In the genomic region with DNA sequence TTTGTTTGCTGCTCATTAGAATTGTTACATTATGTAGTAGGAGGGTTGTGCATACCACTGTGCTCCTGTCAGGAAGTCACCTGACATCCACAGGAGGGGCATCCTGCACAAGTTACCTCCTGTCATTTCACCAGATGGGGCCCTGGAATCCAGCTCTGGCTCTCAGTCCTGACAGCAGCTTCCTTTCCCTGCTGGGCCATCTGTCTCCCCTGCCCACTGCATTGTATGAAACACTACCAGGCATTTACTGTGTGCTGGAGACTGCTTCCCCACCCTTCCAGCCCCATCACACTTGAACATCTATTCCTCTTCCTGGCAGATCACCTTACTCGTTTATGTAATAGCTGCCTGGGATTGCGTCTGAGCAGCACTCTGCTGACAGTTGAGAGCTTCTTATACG, we compare ENCODE assay signal across 15 mouse cellular contexts. TPM values are rescaled to one million over a fixed set of nuclear protein-coding genes. Genes with fewer than 3 reads are reported as not detected.
DNase-seq lines count a peak whose midpoint lies in the region; ATAC-seq lines count a peak whose summit lies in the region.
"Had no signal": no experiment of that assay in that cellular context is flagged by ENCODE, and none has a peak within 500 bp of the region (broad histone marks: within the 10 kb centered on the region; RNA-seq: fewer than 3 reads in every experiment).

No protein-coding gene starts in this region.

- peak overlapping the region; percentile 28; the same call in 1 of the 2 replicates for H3K27ac ChIP-seq in forebrain, embryonic 15.5 days (replicated peaks)
- no peak overlapping the region for H3K27ac ChIP-seq in forebrain, embryonic 12.5 days
- H3K27ac ChIP-seq in liver, embryonic 12.5 days = no peak overlapping the region
- H3K27ac ChIP-seq: limb, embryonic 13.5 days; neural tube, embryonic 13.5 days had no signal

- no peak for ATAC-seq in forebrain, embryonic 15.5 days (replicated peaks)
- ATAC-seq in forebrain, embryonic 12.5 days (ENCODE audit: low FRiP score) = no peak
- ATAC-seq in liver, embryonic 12.5 days = no peak
- ATAC-seq: Patski had no signal

- peak; percentile 52 to 59 for DNase-seq in right cerebral cortex, adult 2 months (ENCODE audit: low spot score in 2 of 2)
- DNase-seq in right cerebral cortex, postnatal 10 days (ENCODE audit: low spot score in 2 of 2) = no peak
- peak; percentile 31 for DNase-seq in layer of hippocampus, adult 9-10 months (ENCODE audit: low spot score)
- DNase-seq in thymus, postnatal 10 days (ENCODE audit: low spot score in 2 of 2) = peak; percentile 37 to 41
- DNase-seq in heart, adult 18-20 months = no peak
- DNase-seq: adrenal gland, postnatal 36 days; B cell, adult 2 months; heart, postnatal 4 days; kidney, adult 8-10 months had no signal

- no peak overlapping the region for H3K4me3 ChIP-seq in forebrain, embryonic 15.5 days
- H3K4me3 ChIP-seq in forebrain, embryonic 12.5 days (replicated peaks) = no peak overlapping the region
- no peak overlapping the region for H3K4me3 ChIP-seq in liver, embryonic 12.5 days
- H3K4me3 ChIP-seq: limb, embryonic 13.5 days; neural tube, embryonic 13.5 days had no signal

- no peak overlapping the region for H3K4me2 ChIP-seq in forebrain, embryonic 15.5 days (replicated peaks)
- H3K4me2 ChIP-seq in forebrain, embryonic 12.5 days = no peak overlapping the region
- H3K4me2 ChIP-seq in liver, embryonic 12.5 days = no peak overlapping the region
- H3K4me2 ChIP-seq: limb, embryonic 13.5 days; neural tube, embryonic 13.5 days had no signal

- H3K27me3 ChIP-seq in forebrain, embryonic 15.5 days = no peaks in the 10 kb centered on the region
- H3K27me3 ChIP-seq in forebrain, embryonic 12.5 days = no peaks in the 10 kb centered on the region
- H3K27me3 ChIP-seq in liver, embryonic 12.5 days (replicated peaks) = no peaks in the 10 kb centered on the region
- H3K27me3 ChIP-seq: limb, embryonic 13.5 days; neural tube, embryonic 13.5 days; Patski had no signal

- WGBS in forebrain, embryonic 15.5 days = 73% methylated on average over 3 of the region's 3 CpGs
- WGBS in forebrain, embryonic 12.5 days = 92% methylated on average over 3 of the region's 3 CpGs
- 76% methylated on average over 3 of the region's 3 CpGs for WGBS in liver, embryonic 12.5 days (ENCODE audit: insufficient replicate concordance)

- no peak overlapping the region for H3K9ac ChIP-seq in forebrain, embryonic 15.5 days (replicated peaks)
- H3K9ac ChIP-seq in forebrain, embryonic 12.5 days = no peak overlapping the region
- H3K9ac ChIP-seq in liver, embryonic 12.5 days = no peak overlapping the region
- H3K9ac ChIP-seq: limb, embryonic 13.5 days; neural tube, embryonic 13.5 days had no signal

- peaks cover 73% of the 10 kb centered on the region for H3K36me3 ChIP-seq in forebrain, embryonic 15.5 days
- H3K36me3 ChIP-seq in forebrain, embryonic 12.5 days (replicated peaks) = peaks cover 86% of the 10 kb centered on the region
- peaks cover 95% of the 10 kb centered on the region for H3K36me3 ChIP-seq in liver, embryonic 12.5 days

- no peaks in the 10 kb centered on the region for H3K4me1 ChIP-seq in forebrain, embryonic 15.5 days
- no peaks in the 10 kb centered on the region for H3K4me1 ChIP-seq in forebrain, embryonic 12.5 days
- H3K4me1 ChIP-seq in liver, embryonic 12.5 days = no peaks in the 10 kb centered on the region
- H3K4me1 ChIP-seq: limb, embryonic 13.5 days; neural tube, embryonic 13.5 days had no signal

- H3K9me3 ChIP-seq in forebrain, embryonic 15.5 days = no peaks in the 10 kb centered on the region
- no peaks in the 10 kb centered on the region for H3K9me3 ChIP-seq in forebrain, embryonic 12.5 days
- no peaks in the 10 kb centered on the region for H3K9me3 ChIP-seq in liver, embryonic 12.5 days (replicated peaks)
- H3K9me3 ChIP-seq: limb, embryonic 13.5 days; neural tube, embryonic 13.5 days had no signal

RNA-seq across cellular contexts. Expression of gene Fam78a, which starts 55.0 kb away (rescaled TPM):
- polyA plus RNA-seq in forebrain, embryonic 15.5 days (2015; fragmentation: Nextera tagmentation; extraction: Ambion mirVana) = 0.46 and 0.54 TPM in 2 replicates
- polyA plus RNA-seq in forebrain, embryonic 12.5 days (2016; fragmentation: Nextera tagmentation; extraction: Ambion mirVana) = 0.67 and 0.88 TPM in 2 replicates
- polyA plus RNA-seq in liver, embryonic 12.5 days (2016; fragmentation: Nextera tagmentation; extraction: Ambion mirVana) = 22.4 and 22.6 TPM in 2 replicates
- 10 to 100 TPM; 15.0 to 23.0 TPM for total RNA-seq in heart, adult 18-20 months (2021)

RNA-seq across cellular contexts. Expression of gene Nup214, which starts 55.4 kb away (rescaled TPM):
- polyA plus RNA-seq in forebrain, embryonic 15.5 days (2015; fragmentation: Nextera tagmentation; extraction: Ambion mirVana) = 72.9 and 77.6 TPM in 2 replicates
- 87.4 and 90.3 TPM in 2 replicates for polyA plus RNA-seq in forebrain, embryonic 12.5 days (2016; fragmentation: Nextera tagmentation; extraction: Ambion mirVana)
- 67.8 and 70.7 TPM in 2 replicates for polyA plus RNA-seq in liver, embryonic 12.5 days (2016; fragmentation: Nextera tagmentation; extraction: Ambion mirVana)
- total RNA-seq in heart, adult 18-20 months (2021) = 10 to 100 TPM; 27.7 to 36.7 TPM

Comparison
In these comparisons a context has a peak if more than half of its experiments do, and no peak if none do; other contexts are left out.
1. DNase-seq: peak in right cerebral cortex, adult 2 months (2 of 2), layer of hippocampus, adult 9-10 months (single experiment) and thymus, postnatal 10 days (2 of 2); none in right cerebral cortex, postnatal 10 days (0 of 2) and heart, adult 18-20 months (0 of 2).
2. RNA of gene Fam78a, which starts 55.0 kb away (polyA plus RNA-seq): 22.4 to 22.6 TPM in liver, embryonic 12.5 days; 0.67 to 0.88 TPM in forebrain, embryonic 12.5 days and 0.46 to 0.54 TPM in forebrain, embryonic 15.5 days; every median in the first group is over 10 times any median in the second.